Mouse (Mus musculus): ENCODE results near the gene Ddx28. TPM values are rescaled to one million over a fixed set of nuclear protein-coding genes. Genes with fewer than 3 reads are reported as not detected.

Gene Ddx28
- polyA plus RNA-seq, 1 experiment from 2014 or later: 22.1 TPM

DNA sequence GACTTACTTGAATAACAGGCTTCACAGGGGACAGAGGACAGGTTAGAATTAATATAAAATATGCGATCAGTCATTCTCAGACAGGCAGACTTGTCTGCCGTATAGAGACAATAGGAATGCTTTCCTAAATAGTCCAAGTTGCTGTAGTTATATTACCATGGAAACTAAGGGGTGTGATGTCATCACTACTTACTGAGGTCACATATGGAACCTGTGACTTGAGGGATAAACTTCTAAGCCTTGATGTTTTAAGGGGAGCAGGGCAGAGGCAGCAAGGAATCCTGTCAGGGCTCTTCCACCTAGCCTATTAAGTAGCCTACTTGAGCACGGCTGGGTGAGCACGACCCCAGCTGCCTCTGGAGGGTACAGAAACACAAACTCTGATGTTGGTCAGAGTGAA is 5.8 kb downstream of the Ddx28 start, which contains the start of gene Dpep2nb:
Dpep2nb (minus strand) TSS at position 101 of the 400 bp plus-strand sequence.
- Histone ChIP-seq H3K4me2 (replicated peaks) (no peak within 1 kb of the TSS), H3K4me1 (replicated peaks; ENCODE audit: control insufficient read depth, insufficient read depth, low read length) (peaks cover 8% of the 10 kb centered on the region), H3K9me3 (ENCODE audit: control insufficient read depth, low read length) (no peaks in the 10 kb centered on the region), H3K4me3 (replicated peaks; ENCODE audit: low read length) (no peak within 1 kb of the TSS), H3K27ac (no peak within 1 kb of the TSS), H3K27me3 (ENCODE audit: control insufficient read depth, insufficient read depth, low read length) (no peaks in the 10 kb centered on the region), H3K36me3 (replicated peaks; ENCODE audit: control insufficient read depth, insufficient read depth) (no peaks in the 10 kb centered on the region), H3K9ac (no peak within 1 kb of the TSS)
- DNase-seq (ENCODE audit: low spot score) (no peak), ATAC-seq (ENCODE audit: low FRiP score) (no peak)
- WGBS: 80% methylated on average over 4 of the region's 4 CpGs

DNA sequence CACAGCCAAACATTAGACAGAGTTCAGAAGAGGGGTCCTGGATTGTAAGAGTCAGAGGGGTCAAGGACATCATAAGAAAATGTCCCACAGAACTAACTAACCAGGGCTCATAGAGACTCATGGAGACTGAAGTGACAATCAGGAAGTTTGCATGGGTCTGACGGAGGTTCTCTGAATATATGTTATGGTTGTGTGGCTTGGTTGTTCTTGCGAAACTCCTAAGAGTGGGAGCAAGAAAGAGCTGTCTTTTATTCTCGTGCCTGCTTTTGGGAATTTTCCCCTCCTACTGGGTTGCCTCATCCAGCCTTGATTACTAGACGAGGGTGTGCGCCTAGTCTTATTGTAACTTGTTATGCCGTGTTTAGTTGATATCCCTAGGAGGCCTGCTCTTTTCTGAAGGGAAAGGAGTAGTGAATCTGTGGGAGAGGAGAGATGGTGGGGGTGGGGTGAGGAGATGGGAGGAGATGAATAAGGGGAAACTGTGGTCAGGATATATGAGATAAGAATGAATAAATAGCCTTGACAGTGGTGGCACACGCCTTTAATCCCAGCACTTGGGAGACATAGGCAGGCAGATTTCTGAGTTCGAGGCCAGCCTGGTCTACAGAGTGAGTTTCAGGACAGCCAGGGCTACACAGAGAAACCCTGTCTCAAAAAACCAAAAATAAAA is 7.0 kb downstream of the Ddx28 start:
- Histone ChIP-seq H3K4me2 (replicated peaks) (no peak overlapping the region), H3K4me1 (replicated peaks; ENCODE audit: control insufficient read depth, insufficient read depth, low read length) (no peaks in the 10 kb centered on the region), H3K27ac (no peak overlapping the region), H3K9ac (no peak overlapping the region), H3K36me3 (replicated peaks; ENCODE audit: control insufficient read depth, insufficient read depth) (no peaks in the 10 kb centered on the region), H3K9me3 (ENCODE audit: control insufficient read depth, low read length) (no peaks in the 10 kb centered on the region), H3K4me3 (replicated peaks; ENCODE audit: low read length) (no peak overlapping the region), H3K27me3 (ENCODE audit: control insufficient read depth, insufficient read depth, low read length) (no peaks in the 10 kb centered on the region)
- no peak for ATAC-seq (ENCODE audit: low FRiP score)
- WGBS: 85% methylated on average over 8 of the region's 8 CpGs
- no peak for DNase-seq (ENCODE audit: low spot score)

DNA sequence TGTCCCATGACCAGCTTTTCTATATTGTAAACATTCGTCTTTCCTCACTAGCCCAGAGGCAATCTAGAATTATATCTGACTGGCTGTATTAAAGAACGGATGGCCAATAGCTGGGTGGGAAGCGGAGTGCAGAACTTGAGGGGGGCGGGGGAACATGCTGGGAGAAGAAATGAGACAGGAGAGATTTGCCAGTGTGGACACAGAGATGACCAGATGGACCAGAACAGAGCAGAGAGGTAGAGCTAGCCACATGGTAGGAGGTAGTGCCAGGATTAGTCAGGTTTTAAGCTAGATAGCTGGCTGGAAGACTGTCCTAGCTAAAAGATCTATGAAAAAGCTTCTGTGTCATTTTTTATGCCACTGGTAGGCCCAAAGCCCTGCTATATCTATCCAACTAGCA is 9.8 kb downstream of the Ddx28 start:
- Histone ChIP-seq H3K27ac (no peak overlapping the region), H3K36me3 (replicated peaks; ENCODE audit: control insufficient read depth, insufficient read depth) (no peaks in the 10 kb centered on the region), H3K4me3 (replicated peaks; ENCODE audit: low read length) (no peak overlapping the region), H3K4me1 (replicated peaks; ENCODE audit: control insufficient read depth, insufficient read depth, low read length) (no peaks in the 10 kb centered on the region), H3K9ac (no peak overlapping the region), H3K9me3 (ENCODE audit: control insufficient read depth, low read length) (no peaks in the 10 kb centered on the region), H3K4me2 (replicated peaks) (no peak overlapping the region), H3K27me3 (ENCODE audit: control insufficient read depth, insufficient read depth, low read length) (no peaks in the 10 kb centered on the region)
- DNase-seq (ENCODE audit: low spot score): no peak
- ATAC-seq (ENCODE audit: low FRiP score): no peak
- WGBS: 84% methylated on average over 4 of the region's 4 CpGs

DNA sequence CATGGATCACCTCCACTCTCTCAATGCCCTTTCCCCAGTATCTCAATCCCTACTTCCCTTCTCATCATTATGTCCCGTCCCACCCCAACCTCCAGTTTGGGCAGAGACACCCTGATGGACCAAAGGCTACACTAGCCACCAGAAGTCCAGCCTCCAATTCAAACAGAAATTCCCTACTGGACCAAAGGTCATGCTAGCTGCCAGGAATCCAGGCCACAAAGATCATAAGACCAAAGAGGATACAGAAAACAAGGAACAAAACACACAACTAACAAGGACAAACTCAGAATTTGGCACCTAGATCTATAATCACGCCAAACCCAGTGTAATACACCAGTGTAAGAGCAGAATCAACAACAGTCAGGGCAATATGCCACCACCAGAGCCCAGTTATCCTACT is 12.7 kb downstream of the Ddx28 start:
- Histone ChIP-seq H3K9me3 (ENCODE audit: control insufficient read depth, low read length) (no peaks in the 10 kb centered on the region), H3K4me1 (replicated peaks; ENCODE audit: control insufficient read depth, insufficient read depth, low read length) (no peaks in the 10 kb centered on the region), H3K27ac (no peak overlapping the region), H3K36me3 (replicated peaks; ENCODE audit: control insufficient read depth, insufficient read depth) (no peaks in the 10 kb centered on the region), H3K27me3 (ENCODE audit: control insufficient read depth, insufficient read depth, low read length) (no peaks in the 10 kb centered on the region), H3K4me3 (replicated peaks; ENCODE audit: low read length) (no peak overlapping the region), H3K9ac (no peak overlapping the region), H3K4me2 (replicated peaks) (no peak overlapping the region)
- ATAC-seq (ENCODE audit: low FRiP score) (no peak), DNase-seq (ENCODE audit: low spot score) (no peak)
- 87% methylated on average over 2 of the region's 2 CpGs for WGBS

DNA sequence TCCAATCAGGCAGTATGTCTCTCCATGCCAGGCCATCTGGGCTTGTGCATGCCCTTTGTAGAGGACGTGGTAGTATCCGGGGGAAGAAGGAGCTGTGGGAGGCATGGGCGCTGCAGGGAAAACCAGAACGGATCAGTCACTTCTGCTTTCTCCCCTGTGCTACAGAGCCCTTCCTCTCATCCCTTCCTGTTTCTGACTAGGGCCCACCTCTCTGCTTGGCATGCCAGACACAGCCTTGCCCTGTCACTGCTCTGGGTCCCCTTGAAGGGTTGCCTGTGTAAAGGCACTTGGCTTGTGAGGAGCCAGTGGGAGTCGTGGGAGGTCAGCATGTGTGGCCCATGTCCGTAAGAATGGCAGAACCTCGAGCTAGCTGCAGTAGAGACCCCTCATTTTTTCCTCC is 15.3 kb downstream of the Ddx28 start:
- Histone ChIP-seq H3K9me3 (ENCODE audit: control insufficient read depth, low read length) (no peaks in the 10 kb centered on the region), H3K27me3 (ENCODE audit: control insufficient read depth, insufficient read depth, low read length) (no peaks in the 10 kb centered on the region), H3K4me1 (replicated peaks; ENCODE audit: control insufficient read depth, insufficient read depth, low read length) (no peaks in the 10 kb centered on the region), H3K9ac (no peak overlapping the region), H3K36me3 (replicated peaks; ENCODE audit: control insufficient read depth, insufficient read depth) (no peaks in the 10 kb centered on the region), H3K4me3 (replicated peaks; ENCODE audit: low read length) (no peak overlapping the region), H3K4me2 (replicated peaks) (no peak overlapping the region), H3K27ac (no peak overlapping the region)
- WGBS: 71% methylated on average over 7 of the region's 7 CpGs
- ATAC-seq (ENCODE audit: low FRiP score) (no peak), DNase-seq (ENCODE audit: low spot score) (no peak)

DNA sequence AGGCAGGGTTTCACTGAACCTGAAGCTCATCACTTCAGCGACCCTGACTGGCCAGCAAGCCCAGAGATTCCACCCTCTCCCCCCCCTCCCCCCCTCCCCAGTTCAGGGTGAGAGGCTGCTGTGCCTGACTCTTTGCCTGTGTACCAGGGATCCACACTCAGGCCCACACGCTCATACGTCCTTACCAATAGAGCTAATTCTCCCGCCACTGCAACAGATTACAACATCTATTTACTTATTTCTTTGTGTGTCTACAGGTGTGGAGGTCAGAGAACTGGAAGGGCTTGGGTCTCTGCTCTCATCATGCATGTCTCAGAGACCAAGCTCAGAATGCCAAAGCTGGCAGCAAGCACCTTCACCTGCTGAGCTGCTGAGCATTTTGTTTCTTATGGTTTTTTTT is 18.5 kb downstream of the Ddx28 start:
- no peak overlapping the region for H3K4me3 ChIP-seq (replicated peaks; ENCODE audit: low read length)
- no peaks in the 10 kb centered on the region for H3K36me3 ChIP-seq (replicated peaks; ENCODE audit: control insufficient read depth, insufficient read depth)
- no peaks in the 10 kb centered on the region for H3K4me1 ChIP-seq (replicated peaks; ENCODE audit: control insufficient read depth, insufficient read depth, low read length)
- ATAC-seq (ENCODE audit: low FRiP score) (no peak), DNase-seq (ENCODE audit: low spot score) (no peak)
- 59% methylated on average over 4 of the region's 4 CpGs for WGBS
- H3K9me3 ChIP-seq (ENCODE audit: control insufficient read depth, low read length): no peaks in the 10 kb centered on the region
- H3K4me2 ChIP-seq (replicated peaks): no peak overlapping the region
- H3K9ac ChIP-seq: no peak overlapping the region
- no peak overlapping the region for H3K27ac ChIP-seq
- H3K27me3 ChIP-seq (ENCODE audit: control insufficient read depth, insufficient read depth, low read length): no peaks in the 10 kb centered on the region

DNA sequence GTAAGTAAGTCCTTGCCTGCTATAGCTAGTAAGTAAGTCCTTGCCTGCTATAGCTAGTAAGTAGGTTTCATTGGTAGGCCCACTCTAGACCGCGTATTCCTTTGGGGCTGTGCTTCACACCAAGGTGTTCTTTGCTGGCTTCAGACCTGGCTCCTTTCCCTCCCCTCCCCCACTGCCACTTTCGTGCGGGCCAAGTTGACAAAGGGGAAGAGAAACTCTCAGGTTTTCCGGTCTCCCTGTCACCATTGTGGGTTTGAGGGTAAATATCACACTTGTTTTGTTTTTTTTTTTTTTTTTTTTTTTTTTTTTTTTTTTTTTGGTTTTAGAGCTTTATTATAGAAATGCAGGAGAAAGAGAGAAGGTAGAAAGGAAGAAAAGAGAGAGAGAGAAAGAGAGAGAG is 19.2 kb downstream of the Ddx28 start:
- Histone ChIP-seq H3K27ac (no peak overlapping the region), H3K9ac (no peak overlapping the region), H3K9me3 (ENCODE audit: control insufficient read depth, low read length) (no peaks in the 10 kb centered on the region), H3K4me1 (replicated peaks; ENCODE audit: control insufficient read depth, insufficient read depth, low read length) (no peaks in the 10 kb centered on the region), H3K4me2 (replicated peaks) (no peak overlapping the region), H3K4me3 (replicated peaks; ENCODE audit: low read length) (no peak overlapping the region), H3K36me3 (replicated peaks; ENCODE audit: control insufficient read depth, insufficient read depth) (no peaks in the 10 kb centered on the region), H3K27me3 (ENCODE audit: control insufficient read depth, insufficient read depth, low read length) (no peaks in the 10 kb centered on the region)
- DNase-seq (ENCODE audit: low spot score) (no peak), ATAC-seq (ENCODE audit: low FRiP score) (no peak)
- 72% methylated on average over 5 of the region's 5 CpGs for WGBS

DNA sequence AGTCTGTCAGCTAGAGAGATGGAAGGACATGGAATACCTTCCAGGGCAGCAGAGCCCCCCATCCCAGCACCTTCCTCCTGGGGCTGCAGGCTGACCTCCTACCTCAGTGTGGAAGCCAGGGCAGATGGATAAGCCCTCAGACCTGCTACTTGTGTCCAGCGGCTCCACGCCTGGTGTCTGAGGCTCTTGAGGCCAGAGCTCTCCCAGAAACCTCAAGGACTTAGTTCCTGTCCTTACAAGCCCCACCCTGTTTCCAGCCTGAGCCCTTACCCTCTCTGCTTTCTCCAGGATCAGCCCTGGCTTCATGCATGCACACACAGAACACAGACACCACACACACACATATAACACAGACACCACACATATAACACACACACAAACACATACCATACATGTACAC is 20.1 kb downstream of the Ddx28 start:
- no peaks in the 10 kb centered on the region for H3K27me3 ChIP-seq (ENCODE audit: control insufficient read depth, insufficient read depth, low read length)
- no peak for ATAC-seq (ENCODE audit: low FRiP score)
- no peak overlapping the region for H3K4me2 ChIP-seq (replicated peaks)
- no peak overlapping the region for H3K4me3 ChIP-seq (replicated peaks; ENCODE audit: low read length)
- H3K27ac ChIP-seq: no peak overlapping the region
- no peaks in the 10 kb centered on the region for H3K9me3 ChIP-seq (ENCODE audit: control insufficient read depth, low read length)
- no peak for DNase-seq (ENCODE audit: low spot score)
- H3K36me3 ChIP-seq (replicated peaks; ENCODE audit: control insufficient read depth, insufficient read depth): no peaks in the 10 kb centered on the region
- H3K4me1 ChIP-seq (replicated peaks; ENCODE audit: control insufficient read depth, insufficient read depth, low read length): no peaks in the 10 kb centered on the region
- H3K9ac ChIP-seq: no peak overlapping the region
- 90% methylated on average over 2 of the region's 2 CpGs for WGBS

DNA sequence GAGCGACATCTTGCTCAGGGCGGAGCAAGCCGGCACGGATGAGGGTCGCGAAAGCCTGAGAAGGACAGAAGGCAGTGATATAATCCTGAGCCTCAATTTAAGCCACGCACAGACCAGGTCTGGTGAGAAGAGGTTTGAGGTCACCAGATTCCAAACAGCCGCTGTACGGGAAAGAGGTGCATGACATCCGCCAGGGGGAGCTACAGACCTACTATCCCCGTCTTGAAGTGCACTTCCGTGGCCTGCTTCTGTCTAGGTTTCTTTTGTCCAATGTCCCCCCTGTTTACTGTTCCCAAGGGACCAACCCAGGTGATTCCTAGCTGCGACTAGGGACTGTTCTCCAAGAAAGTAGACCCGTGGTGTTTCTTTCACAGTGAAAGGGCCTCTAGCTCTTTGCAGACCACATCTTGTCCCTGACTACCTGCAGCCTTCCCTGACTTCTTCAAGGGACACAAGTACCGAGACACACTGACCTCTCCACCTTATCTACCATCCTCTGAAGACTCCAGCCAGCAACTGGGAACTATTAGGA is 20.8 kb downstream of the Ddx28 start, which contains the start of gene Dus2:
Dus2 (plus strand) TSS at position 482 of the 532 bp plus-strand sequence.
- Histone ChIP-seq H3K27me3 (ENCODE audit: control insufficient read depth, insufficient read depth, low read length) (no peaks in the 10 kb centered on the region), H3K4me3 (replicated peaks; ENCODE audit: low read length) (no peak within 1 kb of the TSS), H3K9me3 (ENCODE audit: control insufficient read depth, low read length) (no peaks in the 10 kb centered on the region), H3K27ac (no peak within 1 kb of the TSS), H3K4me1 (replicated peaks; ENCODE audit: control insufficient read depth, insufficient read depth, low read length) (no peaks in the 10 kb centered on the region), H3K4me2 (replicated peaks) (no peak within 1 kb of the TSS), H3K36me3 (replicated peaks; ENCODE audit: control insufficient read depth, insufficient read depth) (no peaks in the 10 kb centered on the region), H3K9ac (no peak within 1 kb of the TSS)
- 10% methylated on average over 15 of the region's 15 CpGs for WGBS
- ATAC-seq (ENCODE audit: low FRiP score) (peak; percentile 37; the same call in 1 of the 2 replicates), DNase-seq (ENCODE audit: low spot score) (peak; percentile 74)

Measured in hindbrain, embryonic 14.5 days (tissue).